Mouse (Mus musculus): ENCODE results near the gene Il12rb2. TPM values are rescaled to one million over a fixed set of nuclear protein-coding genes. Genes with fewer than 3 reads are reported as not detected.

Gene Il12rb2
- polyA plus RNA-seq, 1 experiment from 2014 or later = 0.08 TPM

- H3K36me3 ChIP-seq (ENCODE audit: control insufficient read depth, insufficient read depth, low read length) = peaks cover 4% of the 10 kb centered on the region; the same call in 1 of the 2 replicates
- H3K4me2 ChIP-seq (ENCODE audit: low read length) = peak overlapping the region; percentile 68
- 48% methylated on average over 2 of the region's 2 CpGs for WGBS
- H3K9ac ChIP-seq (ENCODE audit: low read depth, low read length) = no peak overlapping the region
- peaks cover 14% of the 10 kb centered on the region for H3K4me1 ChIP-seq (ENCODE audit: control insufficient read depth, insufficient read depth, low read depth, low read length)
- no peaks in the 10 kb centered on the region for H3K27me3 ChIP-seq (replicated peaks; ENCODE audit: control insufficient read depth, insufficient read depth, low read length)
- peak overlapping the region; percentile 26 for H3K4me3 ChIP-seq (ENCODE audit: low read length)
- no peaks in the 10 kb centered on the region for H3K9me3 ChIP-seq (ENCODE audit: control insufficient read depth, low read length)
- no peak overlapping the region for H3K27ac ChIP-seq (ENCODE audit: low read depth, low read length)
- no peak for ATAC-seq
Observed at GRCm38 (mm10) chr6:67269459-67269858, 106.5 kb downstream of the Il12rb2 start.

- Histone ChIP-seq H3K36me3 (ENCODE audit: control insufficient read depth, insufficient read depth, low read length) (peaks cover 4% of the 10 kb centered on the region; the same call in 1 of the 2 replicates), H3K4me2 (ENCODE audit: low read length) (peak overlapping the region; percentile 68), H3K4me3 (ENCODE audit: low read length) (peak overlapping the region; percentile 26), H3K27ac (ENCODE audit: low read depth, low read length) (no peak overlapping the region), H3K4me1 (ENCODE audit: control insufficient read depth, insufficient read depth, low read depth, low read length) (peaks cover 14% of the 10 kb centered on the region), H3K9me3 (ENCODE audit: control insufficient read depth, low read length) (no peaks in the 10 kb centered on the region), H3K27me3 (replicated peaks; ENCODE audit: control insufficient read depth, insufficient read depth, low read length) (no peaks in the 10 kb centered on the region), H3K9ac (ENCODE audit: low read depth, low read length) (no peak overlapping the region)
- no peak for ATAC-seq
- 15% methylated on average over 1 of the region's 1 CpGs for WGBS
Observed at GRCm38 (mm10) chr6:67268983-67269382, 107.0 kb downstream of the Il12rb2 start.

- ATAC-seq = no peak
- Histone ChIP-seq H3K36me3 (ENCODE audit: control insufficient read depth, insufficient read depth, low read length) (peaks cover 4% of the 10 kb centered on the region; the same call in 1 of the 2 replicates), H3K4me3 (ENCODE audit: low read length) (peak overlapping the region; percentile 60), H3K27ac (ENCODE audit: low read depth, low read length) (no peak overlapping the region), H3K4me1 (ENCODE audit: control insufficient read depth, insufficient read depth, low read depth, low read length) (peaks cover 14% of the 10 kb centered on the region), H3K27me3 (replicated peaks; ENCODE audit: control insufficient read depth, insufficient read depth, low read length) (no peaks in the 10 kb centered on the region), H3K4me2 (ENCODE audit: low read length) (peak overlapping the region; percentile 68), H3K9me3 (ENCODE audit: control insufficient read depth, low read length) (no peaks in the 10 kb centered on the region), H3K9ac (ENCODE audit: low read depth, low read length) (peak overlapping the region; percentile 98)
- WGBS = 0% methylated on average over 2 of the region's 2 CpGs
Observed at GRCm38 (mm10) chr6:67268245-67268612, 107.8 kb downstream of the Il12rb2 start.

- peak overlapping the region; percentile 60 for H3K4me3 ChIP-seq (ENCODE audit: low read length)
- peaks cover 14% of the 10 kb centered on the region for H3K4me1 ChIP-seq (ENCODE audit: control insufficient read depth, insufficient read depth, low read depth, low read length)
- ATAC-seq = peak; percentile 29
- under 1% methylated on average over 55 of the region's 65 CpGs for WGBS
- peak overlapping the region; percentile 90 for H3K27ac ChIP-seq (ENCODE audit: low read depth, low read length)
- no peaks in the 10 kb centered on the region for H3K9me3 ChIP-seq (ENCODE audit: control insufficient read depth, low read length)
- H3K36me3 ChIP-seq (ENCODE audit: control insufficient read depth, insufficient read depth, low read length) = no peaks in the 10 kb centered on the region; the same call in 1 of the 2 replicates
- H3K4me2 ChIP-seq (ENCODE audit: low read length) = peak overlapping the region; percentile 68
- H3K27me3 ChIP-seq (replicated peaks; ENCODE audit: control insufficient read depth, insufficient read depth, low read length) = no peaks in the 10 kb centered on the region
- peak overlapping the region; percentile 98 for H3K9ac ChIP-seq (ENCODE audit: low read depth, low read length)
Observed at GRCm38 (mm10) chr6:67267408-67268244, 108.4 kb downstream of the Il12rb2 start.

- 1% methylated on average over 62 of the region's 68 CpGs for WGBS
- Histone ChIP-seq H3K9me3 (ENCODE audit: control insufficient read depth, low read length) (no peaks in the 10 kb centered on the region), H3K27me3 (replicated peaks; ENCODE audit: control insufficient read depth, insufficient read depth, low read length) (no peaks in the 10 kb centered on the region), H3K27ac (ENCODE audit: low read depth, low read length) (peak overlapping the region; percentile 90), H3K9ac (ENCODE audit: low read depth, low read length) (peak overlapping the region; percentile 98), H3K4me3 (ENCODE audit: low read length) (peak overlapping the region; percentile 60), H3K4me2 (ENCODE audit: low read length) (peak overlapping the region; percentile 85), H3K4me1 (ENCODE audit: control insufficient read depth, insufficient read depth, low read depth, low read length) (peaks cover 14% of the 10 kb centered on the region), H3K36me3 (ENCODE audit: control insufficient read depth, insufficient read depth, low read length) (no peaks in the 10 kb centered on the region; the same call in 1 of the 2 replicates)
- peak; percentile 100 for ATAC-seq
Observed at GRCm38 (mm10) chr6:67266664-67267407, 109.2 kb downstream of the Il12rb2 start.

- WGBS = 1% methylated on average over 23 of the region's 23 CpGs
- H3K27ac ChIP-seq (ENCODE audit: low read depth, low read length) = peak overlapping the region; percentile 16; the same call in 1 of the 2 replicates
Observed at GRCm38 (mm10) chr6:67266159-67266657, 109.8 kb downstream of the Il12rb2 start.

GRCm38 (mm10) chr6:67264935-67265334 is 111.1 kb downstream of the Il12rb2 start:
- Histone ChIP-seq H3K9me3 (ENCODE audit: control insufficient read depth, low read length) (no peaks in the 10 kb centered on the region), H3K4me3 (ENCODE audit: low read length) (no peak overlapping the region), H3K4me2 (ENCODE audit: low read length) (no peak overlapping the region), H3K27me3 (replicated peaks; ENCODE audit: control insufficient read depth, insufficient read depth, low read length) (no peaks in the 10 kb centered on the region), H3K36me3 (ENCODE audit: control insufficient read depth, insufficient read depth, low read length) (no peaks in the 10 kb centered on the region), H3K27ac (ENCODE audit: low read depth, low read length) (no peak overlapping the region), H3K9ac (ENCODE audit: low read depth, low read length) (no peak overlapping the region), H3K4me1 (ENCODE audit: control insufficient read depth, insufficient read depth, low read depth, low read length) (peaks cover 10% of the 10 kb centered on the region)
- no peak for ATAC-seq
- WGBS = 96% methylated on average over 7 of the region's 7 CpGs

More at GRCm38 (mm10) chr6:67266159-67266657, 109.8 kb downstream of the Il12rb2 start:
- peak overlapping the region; percentile 85 for H3K4me2 ChIP-seq (ENCODE audit: low read length)
- peak overlapping the region; percentile 60 for H3K4me3 ChIP-seq (ENCODE audit: low read length)
- no peaks in the 10 kb centered on the region for H3K9me3 ChIP-seq (ENCODE audit: control insufficient read depth, low read length)
- peak overlapping the region; percentile 65 for H3K9ac ChIP-seq (ENCODE audit: low read depth, low read length)
- no peaks in the 10 kb centered on the region for H3K36me3 ChIP-seq (ENCODE audit: control insufficient read depth, insufficient read depth, low read length)
- H3K4me1 ChIP-seq (ENCODE audit: control insufficient read depth, insufficient read depth, low read depth, low read length) = peaks cover 14% of the 10 kb centered on the region
- peak; percentile 79; the same call in 1 of the 2 replicates for ATAC-seq
- H3K27me3 ChIP-seq (replicated peaks; ENCODE audit: control insufficient read depth, insufficient read depth, low read length) = no peaks in the 10 kb centered on the region

GRCm38 (mm10) chr6:67251095-67251494 is 124.9 kb downstream of the Il12rb2 start:
- H3K9me3 ChIP-seq (ENCODE audit: control insufficient read depth, low read length) = no peaks in the 10 kb centered on the region
- WGBS = 92% methylated on average over 4 of the region's 4 CpGs
- H3K4me2 ChIP-seq (ENCODE audit: low read length) = no peak overlapping the region
- H3K27me3 ChIP-seq (replicated peaks; ENCODE audit: control insufficient read depth, insufficient read depth, low read length) = no peaks in the 10 kb centered on the region
- H3K36me3 ChIP-seq (ENCODE audit: control insufficient read depth, insufficient read depth, low read length) = no peaks in the 10 kb centered on the region
- no peak overlapping the region for H3K27ac ChIP-seq (ENCODE audit: low read depth, low read length)
- no peak for ATAC-seq
- H3K4me1 ChIP-seq (ENCODE audit: control insufficient read depth, insufficient read depth, low read depth, low read length) = no peaks in the 10 kb centered on the region
- no peak overlapping the region for H3K9ac ChIP-seq (ENCODE audit: low read depth, low read length)
- no peak overlapping the region for H3K4me3 ChIP-seq (ENCODE audit: low read length)

- no peak overlapping the region for H3K27ac ChIP-seq (ENCODE audit: low read depth, low read length)
- no peak for ATAC-seq
- no peak overlapping the region for H3K4me3 ChIP-seq (ENCODE audit: low read length)
- no peak overlapping the region for H3K4me2 ChIP-seq (ENCODE audit: low read length)
- WGBS = 87% methylated on average over 5 of the region's 5 CpGs
- H3K9ac ChIP-seq (ENCODE audit: low read depth, low read length) = no peak overlapping the region
- no peaks in the 10 kb centered on the region for H3K27me3 ChIP-seq (replicated peaks; ENCODE audit: control insufficient read depth, insufficient read depth, low read length)
- no peaks in the 10 kb centered on the region for H3K4me1 ChIP-seq (ENCODE audit: control insufficient read depth, insufficient read depth, low read depth, low read length)
- no peaks in the 10 kb centered on the region for H3K36me3 ChIP-seq (ENCODE audit: control insufficient read depth, insufficient read depth, low read length)
- no peaks in the 10 kb centered on the region for H3K9me3 ChIP-seq (ENCODE audit: control insufficient read depth, low read length)
Observed at GRCm38 (mm10) chr6:67244451-67244850, 131.5 kb downstream of the Il12rb2 start.

Data from hindbrain, embryonic 16.5 days (tissue).